Mouse (Mus musculus) lung, embryonic 14.5 days (tissue): ENCODE measurements around the gene Tmcc3. TPM values are rescaled to one million over a fixed set of nuclear protein-coding genes. Genes with fewer than 3 reads are reported as not detected.
A peak's percentile ranks its signal among the peaks of the same experiment; 100 is the strongest.

ENCODE experiments used
- ATAC-seq: fragments of 200-750 bp; cut with Nextera tagmentation; 2 replicates; pipeline ENCODE4 v1.8.0; 2017; ENCODE audit warnings: mild to moderate bottlenecking, moderate TSS enrichment, moderate library complexity; ENCODE audit not compliant: insufficient read depth
- DNase-seq: peaks from one replicate; pipeline ENCODE4 v3.0.0-alpha.2; 2015
- H3K27ac ChIP-seq: fragments of 300-500 bp; sonication (generic); 2 replicates; pipeline ENCODE4 v1.5.1; 2014; ENCODE audit warnings: low read depth, mild to moderate bottlenecking, moderate library complexity
- H3K27me3 ChIP-seq: fragments of 300-500 bp; sonication (generic); 2 replicates; pipeline ENCODE4 v1.6.1; 2014; ENCODE audit warnings: low read length, control low read depth; ENCODE audit not compliant: insufficient read depth
- H3K36me3 ChIP-seq: fragments of 300-500 bp; sonication (generic); 2 replicates; pipeline ENCODE4 v1.6.1; 2014; ENCODE audit warnings: control low read depth; ENCODE audit not compliant: insufficient read depth
- H3K4me1 ChIP-seq: fragments of 300-500 bp; sonication (generic); 2 replicates; pipeline ENCODE4 v1.6.1; 2014; ENCODE audit warnings: antibody characterized with exemption, control low read depth; ENCODE audit not compliant: insufficient read depth
- H3K4me2 ChIP-seq: fragments of 300-500 bp; sonication (generic); 2 replicates; pipeline ENCODE4 v1.6.1; 2014; ENCODE audit warnings: mild to moderate bottlenecking
- H3K4me3 ChIP-seq: fragments of 300-500 bp; sonication (generic); 2 replicates; pipeline ENCODE4 v1.5.1; 2014; ENCODE audit warnings: low read depth, low read length
- H3K9ac ChIP-seq: fragments of 300-500 bp; sonication (generic); 2 replicates; pipeline ENCODE4 v1.6.1; 2014
- H3K9me3 ChIP-seq: fragments of 300-500 bp; sonication (generic); 2 replicates; pipeline ENCODE4 v1.6.1; 2016; ENCODE audit warnings: low read depth, low read length, control low read depth
- CTCF ChIP-seq: IDR thresholded peaks from 2 replicates; pipeline ENCODE4 v1.5.1; 2016; ENCODE audit warnings: antibody characterized with exemption, low read depth
- WGBS: fragments of 180-500 bp; shearing (Covaris S2); extraction: QIAGEN DNeasy Blood & Tissue Kit; methylation state at CpG from one replicate; pipeline ENCODE4 v1.1.7; 2014; 5-methylcytosine and 5-hydroxymethylcytosine counted together
- polyA plus RNA-seq: library from polyadenylated mRNA; unstranded; fragments of >200 nt; fragmentation: Nextera tagmentation; extraction: Ambion mirVana; gene quantifications from 2 replicates; pipeline ENCODE4 v1.2.1, GENCODE M21; 2014

The Tmcc3 gene
- polyA plus RNA-seq, 1 experiment from 2014 or later: 5.3 TPM

DNA sequence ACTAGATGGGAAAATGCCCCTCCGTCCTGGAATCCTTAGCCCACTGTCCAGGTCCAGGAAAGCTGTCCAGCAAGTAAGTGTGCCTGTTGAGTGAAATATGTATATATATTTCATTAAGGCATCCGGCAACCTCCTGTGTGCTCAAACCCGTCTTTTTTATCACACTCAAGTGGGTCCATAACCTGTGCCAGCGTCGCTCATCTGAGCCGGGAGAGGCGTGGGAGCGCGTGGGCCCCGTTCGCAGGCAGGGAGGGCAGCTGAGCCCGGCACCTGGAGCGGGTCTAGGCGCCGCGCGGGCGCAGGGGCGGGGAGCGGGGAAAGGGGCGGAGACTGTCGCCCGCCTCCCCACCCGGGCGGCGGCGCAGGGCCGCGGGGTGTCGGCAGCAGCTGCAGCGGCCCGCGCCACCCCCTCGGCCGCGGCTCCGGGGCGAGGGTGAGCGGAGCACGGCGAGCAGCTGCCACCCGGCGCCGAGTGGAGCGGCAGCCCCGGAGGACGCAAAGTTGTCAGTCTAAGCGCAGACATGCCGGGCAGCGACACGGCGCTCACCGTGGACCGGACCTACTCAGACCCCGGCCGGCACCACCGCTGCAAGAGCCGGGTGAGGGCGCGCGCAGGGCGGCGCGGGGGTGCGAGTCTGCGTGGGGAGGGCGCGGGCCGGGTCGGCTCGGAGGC is 202.9 kb downstream of the Tmcc3 start:
- peak overlapping the region; percentile 75 for H3K9ac ChIP-seq

DNA sequence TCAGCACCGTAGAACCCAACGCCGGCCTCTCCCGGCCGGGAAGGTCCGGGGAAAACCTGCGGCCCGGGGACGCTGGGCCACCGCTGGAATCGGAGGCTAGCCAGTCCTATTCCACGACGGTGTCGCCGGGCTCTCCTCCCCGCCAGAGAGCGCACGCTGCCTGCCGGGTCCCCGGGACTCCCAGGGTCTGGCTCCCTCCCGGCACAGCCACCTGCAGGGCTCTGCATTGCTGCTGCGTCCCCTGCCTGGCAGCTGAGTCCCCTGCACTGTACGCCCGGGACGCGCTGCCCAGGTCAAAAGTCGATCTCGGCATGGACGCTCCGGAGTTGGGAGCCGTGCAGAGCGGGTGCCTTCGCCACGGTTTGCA is 203.4 kb downstream of the Tmcc3 start:
- ATAC-seq (peak; percentile 89), DNase-seq (peak; percentile 81)
- H3K9ac ChIP-seq: peak overlapping the region; percentile 75
- WGBS: under 1% methylated on average over 34 of the region's 34 CpGs
- peak overlapping the region; percentile 96 for H3K4me2 ChIP-seq
- H3K9me3 ChIP-seq: no peaks in the 10 kb centered on the region
- H3K27me3 ChIP-seq: peaks cover 9% of the 10 kb centered on the region; the same call in 1 of the 2 replicates
- peak; percentile 69 for TF ChIP-seq CTCF
- H3K4me1 ChIP-seq: peaks cover 4% of the 10 kb centered on the region; the same call in 1 of the 2 replicates
- peak overlapping the region; percentile 69 for H3K4me3 ChIP-seq
- peak overlapping the region; percentile 65; the same call in 1 of the 2 replicates for H3K27ac ChIP-seq
- H3K36me3 ChIP-seq: no peaks in the 10 kb centered on the region

More for the DNA sequence above, 202.9 kb downstream of the Tmcc3 start:
- Histone ChIP-seq H3K27me3 (peaks cover 9% of the 10 kb centered on the region; the same call in 1 of the 2 replicates), H3K4me2 (peak overlapping the region; percentile 96), H3K9me3 (no peaks in the 10 kb centered on the region), H3K27ac (peak overlapping the region; percentile 65; the same call in 1 of the 2 replicates), H3K4me3 (peak overlapping the region; percentile 69), H3K36me3 (no peaks in the 10 kb centered on the region), H3K4me1 (no peaks in the 10 kb centered on the region)
- DNase-seq (peak; percentile 78), ATAC-seq (peak; percentile 85)
- no peak for TF ChIP-seq CTCF
- WGBS: under 1% methylated on average over 67 of the region's 71 CpGs

DNA sequence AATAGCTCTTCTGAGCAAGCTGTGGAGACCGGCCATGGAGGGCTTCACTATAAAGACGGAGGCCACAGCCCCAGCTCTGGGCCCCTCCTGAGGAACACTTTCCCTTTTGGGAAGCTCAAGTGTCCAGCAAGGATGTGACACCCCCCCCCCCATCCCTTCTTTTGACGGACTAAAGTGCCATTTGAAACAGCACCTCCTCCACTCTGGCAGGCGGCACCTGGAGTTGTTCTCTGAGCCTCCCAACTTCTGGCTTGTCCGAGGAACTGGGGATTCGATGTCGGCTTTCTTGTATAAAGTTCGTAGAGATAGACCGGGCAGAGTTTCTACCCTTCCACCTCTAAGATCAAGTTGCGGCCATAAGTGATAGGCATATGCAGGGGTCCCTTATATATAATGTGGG is 203.8 kb downstream of the Tmcc3 start:
- Histone ChIP-seq H3K4me2 (peak overlapping the region; percentile 96), H3K9ac (peak overlapping the region; percentile 75), H3K27ac (0 out of 2 replicates have a peak overlapping the region, but pooled peaks have one; percentile 65), H3K36me3 (no peaks in the 10 kb centered on the region), H3K27me3 (peaks cover 9% of the 10 kb centered on the region; the same call in 1 of the 2 replicates), H3K4me3 (peak overlapping the region; percentile 69), H3K9me3 (no peaks in the 10 kb centered on the region), H3K4me1 (peaks cover 4% of the 10 kb centered on the region; the same call in 1 of the 2 replicates)
- DNase-seq (no peak), ATAC-seq (peak; percentile 25)
- TF ChIP-seq CTCF: no peak
- 3% methylated on average over 10 of the region's 10 CpGs for WGBS

DNA sequence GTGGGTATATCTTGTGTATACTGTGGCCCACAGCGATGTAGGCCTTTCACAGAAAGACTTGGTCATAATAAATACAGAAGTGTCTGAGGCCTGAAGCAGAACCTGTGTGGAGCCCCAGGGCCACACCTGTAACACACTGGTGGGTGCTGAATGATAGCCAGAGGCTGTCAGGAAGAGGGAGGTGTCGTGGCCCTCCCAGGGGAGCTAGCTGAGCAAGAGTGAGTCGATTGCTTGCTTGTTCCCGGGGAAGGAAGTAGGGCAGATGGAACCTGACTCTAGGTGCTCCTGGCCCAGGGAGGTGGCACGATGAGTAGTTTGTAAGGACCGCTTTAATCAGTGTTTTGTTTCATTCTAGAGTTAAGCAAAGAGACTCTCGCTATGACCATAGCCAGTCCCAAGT is 208.1 kb downstream of the Tmcc3 start:
- Histone ChIP-seq H3K27ac (no peak overlapping the region), H3K4me2 (peak overlapping the region; percentile 52), H3K27me3 (peaks cover 9% of the 10 kb centered on the region; the same call in 1 of the 2 replicates), H3K36me3 (no peaks in the 10 kb centered on the region), H3K9me3 (no peaks in the 10 kb centered on the region), H3K4me3 (0 out of 2 replicates have a peak overlapping the region, but pooled peaks have one; percentile 4), H3K9ac (no peak overlapping the region), H3K4me1 (peaks cover 7% of the 10 kb centered on the region; the same call in 1 of the 2 replicates)
- WGBS: 53% methylated on average over 7 of the region's 7 CpGs
- TF ChIP-seq CTCF: no peak
- DNase-seq: no peak
- ATAC-seq: no peak

DNA sequence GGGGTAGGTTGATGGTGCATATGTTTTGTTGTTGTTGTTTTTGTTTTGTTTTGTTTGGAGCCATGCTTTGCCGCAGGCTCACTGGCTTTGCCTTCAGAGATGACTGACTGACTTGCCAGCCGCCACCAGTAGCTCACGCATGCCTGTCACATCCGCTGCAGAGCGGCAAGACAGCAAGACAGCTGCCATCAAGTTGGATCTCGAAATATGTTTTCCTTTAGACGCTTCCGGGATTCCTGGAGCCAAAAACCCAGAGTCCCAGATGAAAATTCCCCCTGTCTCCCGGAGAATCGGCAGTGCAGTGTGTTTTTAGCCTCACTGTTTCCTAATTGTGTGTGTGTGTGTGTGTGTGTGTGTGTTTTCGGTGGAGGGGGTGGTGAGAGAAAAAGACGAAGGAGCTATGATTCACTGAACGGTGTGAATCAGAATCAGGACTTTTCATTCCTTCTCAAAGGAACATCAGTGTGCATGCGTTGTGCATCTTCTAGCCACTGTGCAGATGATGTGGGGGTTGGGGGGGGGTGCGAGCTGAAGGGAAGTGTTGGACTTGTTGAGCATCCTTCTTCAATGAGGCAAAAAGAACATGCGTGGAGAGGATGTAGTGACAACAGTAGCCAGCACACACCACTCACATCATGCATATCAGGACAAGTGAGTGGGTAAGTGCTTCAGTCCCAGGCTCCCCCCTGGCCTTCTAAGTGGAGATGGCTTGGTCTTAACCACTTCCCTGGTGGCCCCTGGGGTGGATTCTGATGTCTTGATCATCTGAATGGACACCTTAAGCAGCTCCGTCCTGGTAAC is 208.8 kb downstream of the Tmcc3 start:
- Histone ChIP-seq H3K4me2 (peak overlapping the region; percentile 52), H3K9ac (peak overlapping the region; percentile 13; the same call in 1 of the 2 replicates), H3K9me3 (no peaks in the 10 kb centered on the region), H3K4me1 (peaks cover 7% of the 10 kb centered on the region; the same call in 1 of the 2 replicates), H3K27ac (peak overlapping the region; percentile 10; the same call in 1 of the 2 replicates), H3K36me3 (no peaks in the 10 kb centered on the region), H3K4me3 (0 out of 2 replicates have a peak overlapping the region, but pooled peaks have one; percentile 4), H3K27me3 (peaks cover 9% of the 10 kb centered on the region; the same call in 1 of the 2 replicates)
- peak; percentile 9; the same call in 1 of the 2 replicates for ATAC-seq
- DNase-seq: peak; percentile 76
- TF ChIP-seq CTCF: no peak
- WGBS: 25% methylated on average over 17 of the region's 17 CpGs

DNA sequence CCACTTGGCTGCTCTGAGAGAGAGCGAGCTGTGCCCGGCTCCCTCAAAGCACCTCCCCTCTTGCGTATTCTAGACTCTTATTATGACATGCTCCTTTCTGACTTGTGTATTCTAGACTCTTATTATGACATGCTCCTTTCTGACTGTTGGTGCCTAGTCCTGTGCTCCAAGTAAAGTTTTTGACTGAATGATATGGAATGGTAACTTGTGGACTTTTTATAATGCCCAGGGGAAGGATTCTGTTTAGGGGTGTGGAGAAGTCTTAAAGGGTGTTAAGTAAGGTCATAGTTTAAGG is 209.3 kb downstream of the Tmcc3 start:
- H3K4me1 ChIP-seq: peaks cover 7% of the 10 kb centered on the region; the same call in 1 of the 2 replicates
- peaks cover 9% of the 10 kb centered on the region; the same call in 1 of the 2 replicates for H3K27me3 ChIP-seq
- H3K36me3 ChIP-seq: no peaks in the 10 kb centered on the region
- WGBS: 31% methylated on average over 3 of the region's 3 CpGs
- no peaks in the 10 kb centered on the region for H3K9me3 ChIP-seq
- H3K4me2 ChIP-seq: peak overlapping the region; percentile 52
- no peak overlapping the region; the same call in 1 of the 2 replicates for H3K27ac ChIP-seq
- peak; percentile 14; the same call in 1 of the 2 replicates for ATAC-seq
- TF ChIP-seq CTCF: no peak
- H3K9ac ChIP-seq: no peak overlapping the region
- no peak overlapping the region for H3K4me3 ChIP-seq
- peak; percentile 71 for DNase-seq
